Mouse (Mus musculus) intestine, embryonic 16.5 days (tissue): ENCODE measurements around the gene Cep89. TPM values are rescaled to one million over a fixed set of nuclear protein-coding genes. Genes with fewer than 3 reads are reported as not detected.

Source experiments
- ATAC-seq: fragments of 200-750 bp; cut with Nextera tagmentation; 2 replicates; pipeline ENCODE4 v1.8.0; 2017; ENCODE audit warnings: moderate TSS enrichment, moderate library complexity
- H3K27ac ChIP-seq: fragments of 300-500 bp; sonication (generic); 2 replicates; pipeline ENCODE4 v1.5.1; 2014; ENCODE audit warnings: mild to moderate bottlenecking, low read length
- H3K27me3 ChIP-seq: fragments of 300-500 bp; sonication (generic); replicated peaks from 2 replicates; pipeline ENCODE4 v1.6.1; 2014; ENCODE audit warnings: low read length, control low read depth, mixed read lengths; ENCODE audit not compliant: control insufficient read depth, insufficient read depth
- H3K36me3 ChIP-seq: fragments of 300-500 bp; sonication (generic); 2 replicates; pipeline ENCODE4 v1.6.1; 2014; ENCODE audit warnings: low read length, control low read depth; ENCODE audit not compliant: control insufficient read depth, insufficient read depth
- H3K4me1 ChIP-seq: fragments of 300-500 bp; sonication (generic); 2 replicates; pipeline ENCODE4 v1.6.1; 2014; ENCODE audit warnings: low read length, control low read depth, mixed read lengths; ENCODE audit not compliant: control insufficient read depth, insufficient read depth
- H3K4me2 ChIP-seq: fragments of 300-500 bp; sonication (generic); 2 replicates; pipeline ENCODE4 v1.6.1; 2014; ENCODE audit warnings: low read depth, low read length, control low read depth
- H3K4me3 ChIP-seq: fragments of 300-500 bp; sonication (generic); 2 replicates; pipeline ENCODE4 v1.5.1; 2014; ENCODE audit warnings: mild to moderate bottlenecking, low read length
- H3K9ac ChIP-seq: fragments of 300-500 bp; sonication (generic); 2 replicates; pipeline ENCODE4 v1.6.1; 2014; ENCODE audit warnings: low read depth, low read length
- H3K9me3 ChIP-seq: fragments of 300-500 bp; sonication (generic); 2 replicates; pipeline ENCODE4 v1.6.1; 2016; ENCODE audit warnings: low read length, control low read depth; ENCODE audit not compliant: control insufficient read depth
- WGBS: fragments of 180-500 bp; shearing (Covaris S2); extraction: QIAGEN DNeasy Blood & Tissue Kit; methylation state at CpG from one replicate; pipeline ENCODE4 v1.1.7; 2014; 5-methylcytosine and 5-hydroxymethylcytosine counted together
- polyA plus RNA-seq: library from polyadenylated mRNA; unstranded; fragments of >200 nt; fragmentation: Nextera tagmentation; extraction: Ambion mirVana; gene quantifications from 2 replicates; pipeline ENCODE4 v1.2.1, GENCODE M21; 2015

Cep89 gene
- polyA plus RNA-seq: 41.4 and 45.0 TPM in 2 replicates

DNA sequence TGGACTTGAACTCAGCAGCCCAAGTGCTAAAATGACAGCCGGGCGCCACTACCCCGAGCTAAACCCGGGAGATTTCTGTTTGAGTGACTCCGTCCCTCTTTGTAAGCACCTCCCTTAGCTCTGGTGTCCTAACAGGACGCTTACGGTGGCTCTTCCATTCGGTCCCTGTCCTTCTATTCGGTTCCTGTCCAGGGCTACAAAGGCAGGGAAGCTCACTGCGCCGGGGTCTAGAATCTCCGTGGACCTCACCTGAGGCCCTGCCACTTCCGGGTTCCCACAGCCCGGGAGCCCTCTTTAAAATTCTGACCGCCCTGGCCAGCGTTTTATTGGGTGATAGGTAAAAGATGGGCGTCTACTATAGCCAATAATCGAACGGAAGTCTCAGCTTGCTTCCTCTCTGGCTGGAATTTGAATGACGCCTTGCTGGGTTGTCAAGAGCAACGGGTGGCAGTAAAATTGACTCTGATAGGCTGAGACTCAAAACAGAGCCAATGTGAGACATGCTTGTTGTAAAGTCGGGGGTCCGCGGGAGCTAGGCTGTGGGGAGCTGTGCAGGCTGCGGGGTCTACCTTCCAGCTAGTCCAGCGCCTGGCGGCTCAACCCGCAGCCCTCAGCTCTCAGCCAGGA, at the start of gene Cep89, which contains the start of gene Faap24:
Gene Cep89 (plus strand): TSS at position 494 of the 627 bp plus-strand sequence.
Gene Faap24 (minus strand): TSS at position 295 of the 627 bp plus-strand sequence.
- ATAC-seq: peak; percentile 95
- Histone ChIP-seq H3K9ac (peak within 1 kb of the TSS; percentile 77), H3K4me2 (peak within 1 kb of the TSS; percentile 86), H3K9me3 (no peaks in the 10 kb centered on the region), H3K4me1 (peaks cover 20% of the 10 kb centered on the region), H3K36me3 (peaks cover 12% of the 10 kb centered on the region), H3K27ac (peak within 1 kb of the TSS; percentile 17), H3K27me3 (no peaks in the 10 kb centered on the region), H3K4me3 (peak within 1 kb of the TSS; percentile 79)
- under 1% methylated on average over 28 of the region's 28 CpGs for WGBS

DNA sequence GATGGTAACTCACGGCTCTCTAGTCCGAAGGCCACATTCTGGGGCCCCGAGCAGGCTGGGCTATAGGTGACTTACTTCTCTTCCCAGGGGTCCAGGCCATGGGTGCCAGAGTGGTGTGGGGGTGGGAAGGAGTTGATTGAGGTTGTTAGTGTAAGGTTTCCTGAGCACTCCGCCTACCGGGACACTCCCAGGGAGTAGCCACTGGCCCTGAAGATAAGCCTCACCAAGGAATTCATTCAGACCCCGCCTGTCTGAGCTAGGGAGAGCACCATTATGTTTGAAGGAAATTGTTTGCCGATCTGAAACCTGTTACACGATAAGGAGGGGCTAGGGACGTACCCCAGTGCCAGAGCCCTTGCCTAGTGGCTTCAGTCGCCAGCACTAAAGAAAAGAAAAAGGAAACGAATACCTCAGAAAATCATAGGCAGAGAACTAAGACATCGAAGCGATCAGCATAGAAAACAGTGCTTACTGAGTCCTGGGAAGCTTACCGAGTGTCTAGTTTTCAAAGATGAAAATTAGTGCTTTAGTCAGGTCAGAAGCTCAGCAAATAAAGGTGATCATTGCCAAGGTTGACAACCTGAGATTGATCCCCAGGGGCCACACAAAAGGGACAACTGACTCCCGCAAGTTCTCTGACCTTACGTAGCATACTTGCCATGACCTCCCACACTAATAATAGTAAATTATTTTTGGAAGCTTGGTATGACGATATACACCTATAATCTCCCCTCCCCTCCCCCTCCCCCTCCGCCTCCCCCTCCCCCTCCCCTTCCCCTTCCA, 48.7 kb upstream of the Cep89 start:
- H3K27me3 ChIP-seq: no peaks in the 10 kb centered on the region
- H3K4me2 ChIP-seq: peak overlapping the region; percentile 44
- H3K9ac ChIP-seq: 0 out of 2 replicates have a peak overlapping the region, but pooled peaks have one; percentile 24
- H3K9me3 ChIP-seq: no peaks in the 10 kb centered on the region
- ATAC-seq: peak; percentile 70
- H3K36me3 ChIP-seq: no peaks in the 10 kb centered on the region
- WGBS: 47% methylated on average over 18 of the region's 18 CpGs
- peak overlapping the region; percentile 15; the same call in 1 of the 2 replicates for H3K4me3 ChIP-seq
- H3K27ac ChIP-seq: peak overlapping the region; percentile 91
- peaks cover 18% of the 10 kb centered on the region for H3K4me1 ChIP-seq

DNA sequence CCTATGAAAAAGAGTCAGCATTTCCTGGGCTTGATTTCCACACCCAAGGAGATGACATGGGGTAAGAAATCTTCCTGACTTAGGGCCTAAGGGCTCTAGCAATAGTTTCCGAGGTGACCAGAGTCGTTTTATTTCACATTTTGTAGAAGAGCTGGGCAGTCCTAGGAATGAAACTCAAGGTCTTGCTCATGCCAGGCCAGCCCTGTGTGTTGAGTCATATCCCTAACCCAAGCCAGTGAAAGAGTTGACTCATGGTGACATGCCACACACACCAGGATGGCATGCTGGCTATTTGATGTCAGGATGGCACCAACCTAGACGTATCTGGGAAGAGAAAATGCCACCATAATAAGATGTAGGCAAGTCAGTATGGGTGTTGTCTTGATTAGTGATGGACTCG, 47.8 kb upstream of the Cep89 start:
- WGBS: 78% methylated on average over 4 of the region's 4 CpGs
- ATAC-seq: no peak
- Histone ChIP-seq H3K27ac (peak overlapping the region; percentile 91), H3K4me3 (no peak overlapping the region), H3K4me1 (peaks cover 22% of the 10 kb centered on the region), H3K4me2 (no peak overlapping the region), H3K27me3 (no peaks in the 10 kb centered on the region), H3K9me3 (no peaks in the 10 kb centered on the region), H3K9ac (no peak overlapping the region; the same call in 1 of the 2 replicates), H3K36me3 (no peaks in the 10 kb centered on the region)

DNA sequence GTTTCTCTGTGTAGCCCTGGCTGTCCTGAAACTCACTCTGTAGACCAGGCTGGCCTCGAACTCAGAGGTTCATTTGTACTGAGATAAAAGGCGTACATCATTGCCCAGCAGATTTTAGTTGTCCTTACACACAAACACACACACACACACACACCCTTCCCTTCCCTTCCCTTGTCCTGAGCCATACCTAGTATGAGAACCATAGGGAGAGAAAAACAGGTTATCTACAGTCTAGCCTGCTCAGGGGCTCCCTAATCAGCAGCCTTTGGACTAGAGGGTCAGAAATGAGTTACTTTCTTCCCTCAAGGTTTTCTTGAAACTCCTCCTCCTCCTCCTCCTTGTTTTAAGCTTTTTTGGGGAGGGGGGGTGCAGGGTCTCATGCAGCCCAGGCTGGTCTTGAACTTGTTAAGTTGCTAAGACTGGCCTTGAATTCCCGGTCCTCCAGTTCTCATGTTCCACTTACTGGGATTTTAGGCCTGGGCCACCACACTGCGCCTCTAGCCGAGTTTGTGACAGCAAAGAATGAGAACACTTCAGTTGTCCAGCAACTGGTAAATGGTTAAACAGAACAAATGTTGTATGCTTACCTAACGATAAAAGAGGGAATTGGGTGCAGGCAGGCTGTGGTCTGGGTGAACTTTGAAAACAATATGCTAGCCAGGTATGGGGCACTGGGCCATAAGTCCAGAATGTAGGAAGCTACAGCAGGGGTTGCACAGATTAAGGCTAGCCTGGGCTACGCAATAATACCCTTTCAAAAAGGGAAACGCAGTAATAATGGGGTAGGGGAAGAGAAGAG, 46.8 kb upstream of the Cep89 start:
- 59% methylated on average over 8 of the region's 8 CpGs for WGBS
- peak overlapping the region; percentile 92 for H3K27ac ChIP-seq
- H3K4me1 ChIP-seq: peaks cover 30% of the 10 kb centered on the region
- peak; percentile 57 for ATAC-seq
- H3K36me3 ChIP-seq: no peaks in the 10 kb centered on the region
- peak overlapping the region; percentile 31; the same call in 1 of the 2 replicates for H3K4me2 ChIP-seq
- H3K27me3 ChIP-seq: no peaks in the 10 kb centered on the region
- H3K4me3 ChIP-seq: no peak overlapping the region
- no peaks in the 10 kb centered on the region for H3K9me3 ChIP-seq
- peak overlapping the region; percentile 27; the same call in 1 of the 2 replicates for H3K9ac ChIP-seq

DNA sequence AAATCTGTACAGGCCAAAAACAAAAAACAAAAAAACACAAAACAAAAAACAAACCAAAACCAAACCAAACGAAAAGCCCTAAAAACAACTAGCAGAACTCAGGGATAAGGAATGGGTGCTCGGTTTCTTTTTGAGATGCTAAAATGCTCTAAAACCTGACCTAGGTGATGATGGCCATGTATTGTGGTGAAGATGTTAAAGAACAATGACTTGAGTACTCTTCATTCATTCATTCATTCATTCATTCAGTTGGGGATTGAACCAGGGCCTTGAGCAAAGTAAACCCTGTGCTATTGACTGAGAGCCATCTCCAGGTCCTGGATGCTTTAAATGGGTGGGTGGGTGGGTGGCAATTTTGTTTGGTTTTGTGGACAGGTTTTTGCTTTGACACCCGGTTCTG, 45.7 kb upstream of the Cep89 start:
- Histone ChIP-seq H3K4me3 (no peak overlapping the region), H3K9me3 (no peaks in the 10 kb centered on the region), H3K4me2 (no peak overlapping the region), H3K36me3 (no peaks in the 10 kb centered on the region), H3K27me3 (no peaks in the 10 kb centered on the region), H3K27ac (no peak overlapping the region), H3K9ac (no peak overlapping the region), H3K4me1 (peaks cover 31% of the 10 kb centered on the region)
- 82% methylated on average over 3 of the region's 3 CpGs for whole genome bisulfite sequencing
- no peak for ATAC-seq

DNA sequence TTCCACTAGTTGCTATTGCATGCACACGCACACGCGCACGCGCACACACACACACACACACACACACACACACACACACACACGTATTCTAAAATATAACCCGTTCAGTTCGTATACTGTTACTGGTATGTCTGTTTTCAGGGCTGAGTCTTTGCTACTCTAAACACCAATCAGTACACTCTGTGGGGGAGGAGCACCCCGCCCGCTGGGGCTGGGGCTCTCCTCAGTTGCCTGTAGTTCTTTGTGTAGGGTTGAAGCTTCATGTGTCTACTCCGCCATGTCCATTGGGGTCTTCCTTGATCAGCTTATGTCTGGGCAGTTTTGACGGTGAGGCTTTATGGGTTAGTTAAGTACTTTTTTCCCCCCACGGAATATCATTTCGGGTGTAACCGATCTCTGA, 43.5 kb upstream of the Cep89 start:
- Histone ChIP-seq H3K9me3 (no peaks in the 10 kb centered on the region), H3K36me3 (no peaks in the 10 kb centered on the region), H3K27me3 (no peaks in the 10 kb centered on the region), H3K4me2 (no peak overlapping the region), H3K4me1 (peaks cover 31% of the 10 kb centered on the region), H3K27ac (peak overlapping the region; percentile 67), H3K9ac (no peak overlapping the region), H3K4me3 (no peak overlapping the region)
- 91% methylated on average over 15 of the region's 15 CpGs for WGBS
- ATAC-seq: no peak

DNA sequence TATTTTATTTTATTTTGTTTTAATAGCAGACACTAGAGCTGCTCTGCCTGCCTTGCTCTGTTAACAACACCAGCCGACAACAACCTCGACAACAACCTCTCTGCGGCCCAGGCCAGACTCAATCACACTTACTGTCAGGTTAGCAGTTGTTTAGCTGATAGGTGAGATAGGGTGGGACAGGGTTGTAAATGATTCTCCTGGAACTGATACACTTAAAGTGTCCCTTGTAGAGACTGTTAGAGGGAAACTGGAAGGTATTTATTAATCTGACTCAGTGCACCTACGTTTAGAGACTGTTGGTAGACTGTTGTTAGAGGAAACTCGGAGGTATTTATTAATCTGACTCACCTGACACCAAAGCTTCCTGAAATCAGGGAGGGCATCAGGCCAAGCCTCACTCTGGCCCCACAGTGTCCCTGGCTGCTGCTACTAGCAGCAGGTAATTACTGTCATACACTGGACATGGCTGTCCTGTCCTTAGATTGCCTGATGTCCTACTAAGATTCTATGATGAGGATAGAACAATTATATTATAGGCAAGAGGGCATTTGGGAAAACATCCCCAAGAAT, 41.4 kb upstream of the Cep89 start:
- Histone ChIP-seq H3K36me3 (no peaks in the 10 kb centered on the region), H3K4me2 (0 out of 2 replicates have a peak overlapping the region, but pooled peaks have one; percentile 15), H3K4me3 (no peak overlapping the region), H3K4me1 (peaks cover 22% of the 10 kb centered on the region), H3K9me3 (no peaks in the 10 kb centered on the region), H3K27me3 (no peaks in the 10 kb centered on the region), H3K27ac (peak overlapping the region; percentile 85), H3K9ac (peak overlapping the region; percentile 52)
- ATAC-seq: peak; percentile 86
- 23% methylated on average over 5 of the region's 5 CpGs for WGBS

DNA sequence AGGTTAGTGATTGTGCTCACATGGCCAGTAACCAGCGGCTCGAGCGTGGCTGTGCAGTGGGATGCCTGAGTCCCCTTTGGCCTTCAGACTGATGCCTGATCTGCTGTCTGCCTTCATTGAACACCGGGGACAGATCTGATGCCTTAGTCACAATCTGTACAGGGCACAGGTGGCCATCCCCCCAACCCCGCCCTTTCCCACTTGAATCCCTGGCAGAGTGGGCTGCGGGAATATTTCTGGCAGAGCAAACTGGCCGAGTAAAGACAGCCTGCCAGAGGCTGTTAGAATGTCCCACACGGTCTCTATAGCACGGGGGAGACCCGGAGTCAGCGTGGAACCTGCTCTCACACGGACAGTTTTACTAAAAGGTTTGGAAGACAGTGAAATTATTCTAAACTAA, 39.2 kb upstream of the Cep89 start:
- peaks cover 17% of the 10 kb centered on the region for H3K4me1 ChIP-seq
- H3K36me3 ChIP-seq: no peaks in the 10 kb centered on the region
- WGBS: 83% methylated on average over 12 of the region's 12 CpGs
- H3K4me3 ChIP-seq: no peak overlapping the region
- no peak overlapping the region for H3K27ac ChIP-seq
- no peak overlapping the region for H3K9ac ChIP-seq
- no peaks in the 10 kb centered on the region for H3K9me3 ChIP-seq
- H3K4me2 ChIP-seq: no peak overlapping the region
- no peak for ATAC-seq
- no peaks in the 10 kb centered on the region for H3K27me3 ChIP-seq
